Mouse (Mus musculus): ENCODE results near the gene Nop16.

DNA sequence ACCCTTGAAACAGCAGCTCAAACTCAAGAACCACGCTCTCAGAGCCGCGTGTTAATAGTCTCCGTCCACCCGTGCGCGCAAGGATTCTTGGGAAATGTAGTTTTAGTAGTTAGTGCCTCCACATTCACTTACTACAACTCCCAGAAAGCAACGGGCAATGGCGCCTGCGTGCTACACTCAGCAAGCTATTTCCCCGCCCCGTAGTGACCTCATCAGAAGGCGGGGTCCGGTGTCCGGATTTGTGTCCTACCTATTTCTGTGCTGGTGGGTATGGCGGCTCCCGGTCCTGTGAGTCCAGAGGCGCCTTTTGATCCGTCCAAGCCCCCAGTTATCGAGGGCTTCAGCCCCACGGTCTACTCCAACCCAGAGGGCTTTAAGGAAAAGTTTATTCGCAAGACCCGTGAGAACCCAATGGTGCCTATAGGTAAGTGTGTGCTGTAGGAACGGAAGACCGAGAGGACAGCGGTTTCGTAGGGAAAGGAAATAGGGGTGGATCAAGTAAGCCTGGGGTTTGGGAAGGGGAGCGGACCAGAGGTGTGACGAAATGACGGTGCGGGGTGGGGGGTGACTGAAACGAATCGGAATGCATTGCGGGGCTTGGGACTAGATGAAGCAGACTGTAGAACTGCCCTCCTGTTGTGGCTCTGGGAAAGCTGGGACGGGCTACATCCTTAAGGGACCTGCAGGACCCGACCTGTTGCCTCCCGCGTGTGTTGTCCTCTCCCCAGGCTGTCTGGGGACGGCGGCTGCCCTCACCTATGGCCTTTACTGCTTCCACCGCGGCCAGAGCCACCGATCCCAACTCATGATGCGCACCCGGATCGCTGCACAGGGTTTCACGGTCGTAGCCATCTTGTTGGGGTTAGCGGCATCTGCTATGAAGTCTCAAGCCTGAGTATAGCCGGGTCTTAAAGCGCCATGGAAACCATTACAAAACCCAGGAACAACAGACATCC lies at the start of gene Nop16, which contains the start of gene Higd2a:
- no peak for TF ChIP-seq CTCF (IDR thresholded peaks at IDR 0.05; ENCODE audit: low read depth, low read length)
- TF ChIP-seq POLR2A (IDR thresholded peaks at IDR 0.05; ENCODE audit: borderline replicate concordance, low read depth, low read length), result no peak; the same call in 1 of the 2 replicates
